9 mouse cellular contexts compared by ENCODE assay signal in genomic region chr7:45720413-45721233, GRCm38 (mm10). TPM values are rescaled to one million over a fixed set of nuclear protein-coding genes. Genes with fewer than 3 reads are reported as not detected.
A peak's percentile ranks its signal among the peaks of the same experiment; 100 is the strongest.
DNase-seq lines count a peak whose midpoint lies in the region; ATAC-seq and TF ChIP-seq lines count a peak whose summit lies in the region.
"Had no signal": no experiment of that assay in that cellular context is flagged by ENCODE, and none has a peak within 500 bp of the region (broad histone marks: within the 10 kb centered on the region; RNA-seq: fewer than 3 reads in every experiment).

Gene Fam83e (plus strand): TSS chr7:45721212.

- no peak for ATAC-seq in heart, embryonic 13.5 days (ENCODE audit: extremely low read depth, insufficient number of reproducible peaks, low FRiP score, low TSS enrichment)
- ATAC-seq in liver, embryonic 12.5 days: no peak

- H3K27ac ChIP-seq in heart, embryonic 13.5 days (replicated peaks): no peak within 1 kb of the TSS
- peak within 1 kb of the TSS; percentile 39; the same call in 1 of the 2 replicates for H3K27ac ChIP-seq in liver, embryonic 12.5 days

- no peak for DNase-seq in heart, postnatal 14 days
- peak; percentile 20 to 52 for DNase-seq in cerebellum, postnatal 14 days
- DNase-seq in frontal cortex, postnatal 14 days (ENCODE audit: low spot score in 2 of 2): no peak
- DNase-seq in spleen, postnatal 36 days (ENCODE audit: low spot score in 2 of 2): no peak
- DNase-seq in ovary, postnatal 36 days (ENCODE audit: low spot score): no peak
- DNase-seq: adrenal gland, postnatal 10 days had no signal

- H3K27me3 ChIP-seq in heart, embryonic 13.5 days (replicated peaks): no peaks in the 10 kb centered on the region
- no peaks in the 10 kb centered on the region for H3K27me3 ChIP-seq in E14TG2a.4 (ENCODE audit: insufficient read depth, low read length)
- no peaks in the 10 kb centered on the region for H3K27me3 ChIP-seq in liver, embryonic 12.5 days (replicated peaks)

- peak within 1 kb of the TSS; percentile 99 for H3K9ac ChIP-seq in heart, embryonic 13.5 days
- H3K9ac ChIP-seq in liver, embryonic 12.5 days: no peak within 1 kb of the TSS

- H3K36me3 ChIP-seq in heart, embryonic 13.5 days: peaks cover 69% of the 10 kb centered on the region
- peaks cover 82% of the 10 kb centered on the region for H3K36me3 ChIP-seq in E14TG2a.4 (ENCODE audit: insufficient read depth, low read length)
- H3K36me3 ChIP-seq in liver, embryonic 12.5 days: peaks cover 69% of the 10 kb centered on the region

- no peak within 1 kb of the TSS for H3K4me3 ChIP-seq in heart, embryonic 13.5 days
- peak within 1 kb of the TSS; percentile 99 for H3K4me3 ChIP-seq in E14TG2a.4 (replicated peaks; ENCODE audit: low read length)
- peak within 1 kb of the TSS; percentile 80 for H3K4me3 ChIP-seq in liver, embryonic 12.5 days

- TF ChIP-seq CTCF in E14TG2a.4 (conservative IDR thresholded peaks at IDR 0.05; ENCODE audit: low read length): peak; percentile 34; the same call in 1 of the 2 replicates

- 78% methylated on average over 14 of the region's 14 CpGs for WGBS in heart, embryonic 13.5 days
- WGBS in liver, embryonic 12.5 days (ENCODE audit: insufficient replicate concordance): 78% methylated on average over 14 of the region's 14 CpGs

- H3K4me1 ChIP-seq in heart, embryonic 13.5 days: peaks cover 37% of the 10 kb centered on the region
- H3K4me1 ChIP-seq in E14TG2a.4 (replicated peaks; ENCODE audit: low read depth, low read length): peaks cover 71% of the 10 kb centered on the region
- H3K4me1 ChIP-seq in liver, embryonic 12.5 days: peaks cover 45% of the 10 kb centered on the region

- intact Hi-C loops in heart, postnatal 14 days (cut with DNase I): no loop called here

- H3K4me2 ChIP-seq in heart, embryonic 13.5 days: no peak within 1 kb of the TSS
- H3K4me2 ChIP-seq in liver, embryonic 12.5 days: peak within 1 kb of the TSS; percentile 86

- H3K9me3 ChIP-seq in heart, embryonic 13.5 days: no peaks in the 10 kb centered on the region
- H3K9me3 ChIP-seq in E14TG2a.4 (ENCODE audit: low read length): no peaks in the 10 kb centered on the region
- no peaks in the 10 kb centered on the region for H3K9me3 ChIP-seq in liver, embryonic 12.5 days (replicated peaks)

RNA-seq across cellular contexts. Expression of gene Fam83e, which starts in this region (rescaled TPM):
- 0.20 and 0.31 TPM in 2 replicates for polyA plus RNA-seq in heart, embryonic 13.5 days (2015; fragmentation: Nextera tagmentation; extraction: Ambion mirVana)
- under 1 TPM; 0.17 to 0.24 TPM for total RNA-seq in heart, postnatal 14 days (2021)
- polyA plus RNA-seq in liver, embryonic 12.5 days (2016; fragmentation: Nextera tagmentation; extraction: Ambion mirVana): 0.67 and 0.81 TPM in 2 replicates

Comparison
In these comparisons a context has a peak if more than half of its experiments do, and no peak if none do; other contexts are left out.
1. DNase-seq: peak in cerebellum, postnatal 14 days (2 of 2); none in heart, postnatal 14 days (0 of 2), frontal cortex, postnatal 14 days (0 of 2), spleen, postnatal 36 days (0 of 2) and ovary, postnatal 36 days (single experiment).